Mouse (Mus musculus) embryonic facial prominence, embryonic 14.5 days (tissue): ENCODE data around the gene Irs2. TPM values are rescaled to one million over a fixed set of nuclear protein-coding genes. Genes with fewer than 3 reads are reported as not detected.

ENCODE experiments used
- ATAC-seq: fragments of 200-750 bp; cut with Nextera tagmentation; 2 replicates; pipeline ENCODE4 v1.8.0; 2017; ENCODE audit warnings: low read depth, moderate number of reproducible peaks, moderate TSS enrichment
- DNase-seq: peaks from one replicate; pipeline ENCODE4 v3.0.0-alpha.2; 2015; ENCODE audit warnings: low spot score
- H3K27ac ChIP-seq: fragments of 300-500 bp; sonication (generic); replicated peaks from 2 replicates; pipeline ENCODE4 v1.5.1; 2014; ENCODE audit warnings: low read depth, mild to moderate bottlenecking, low read length, moderate library complexity
- H3K27me3 ChIP-seq: fragments of 300-500 bp; sonication (generic); replicated peaks from 2 replicates; pipeline ENCODE4 v1.6.1; 2014; ENCODE audit warnings: low read length; ENCODE audit not compliant: control insufficient read depth, insufficient read depth
- H3K36me3 ChIP-seq: fragments of 300-500 bp; sonication (generic); 2 replicates; pipeline ENCODE4 v1.6.1; 2014; ENCODE audit warnings: low read length, mixed read lengths; ENCODE audit not compliant: control insufficient read depth, insufficient read depth
- H3K4me1 ChIP-seq: fragments of 300-500 bp; sonication (generic); 2 replicates; pipeline ENCODE4 v1.6.1; 2014; ENCODE audit warnings: antibody characterized with exemption, low read length; ENCODE audit not compliant: control insufficient read depth, insufficient read depth
- H3K4me2 ChIP-seq: fragments of 300-500 bp; sonication (generic); 2 replicates; pipeline ENCODE4 v1.6.1; 2014; ENCODE audit warnings: low read depth, mild to moderate bottlenecking, low read length, moderate library complexity, mixed read lengths
- H3K4me3 ChIP-seq: fragments of 300-500 bp; sonication (generic); 2 replicates; pipeline ENCODE4 v1.5.1; 2014; ENCODE audit warnings: low read depth, mild to moderate bottlenecking, low read length
- H3K9ac ChIP-seq: fragments of 300-500 bp; sonication (generic); 2 replicates; pipeline ENCODE4 v1.6.1; 2014; ENCODE audit warnings: low read depth, mild to moderate bottlenecking, low read length, moderate library complexity, mixed read lengths
- H3K9me3 ChIP-seq: fragments of 300-500 bp; sonication (generic); 2 replicates; pipeline ENCODE4 v1.6.1; 2016; ENCODE audit warnings: low read length; ENCODE audit not compliant: control insufficient read depth
- WGBS: fragments of 180-500 bp; shearing (Covaris S2); extraction: QIAGEN DNeasy Blood & Tissue Kit; methylation state at CpG from one replicate; pipeline ENCODE4 v1.1.7; 2014; 5-methylcytosine and 5-hydroxymethylcytosine counted together
- polyA plus RNA-seq: library from polyadenylated mRNA; unstranded; fragments of >200 nt; fragmentation: Nextera tagmentation; extraction: Ambion mirVana; gene quantifications from 2 replicates; pipeline ENCODE4 v1.2.1, GENCODE M21; 2014

Gene Irs2
- polyA plus RNA-seq, 1 experiment from 2014 or later: 5.9 TPM

- Histone ChIP-seq H3K27ac (no peak overlapping the region), H3K36me3 (peaks cover 33% of the 10 kb centered on the region), H3K9me3 (no peaks in the 10 kb centered on the region), H3K4me3 (no peak overlapping the region), H3K9ac (no peak overlapping the region), H3K4me1 (peaks cover 11% of the 10 kb centered on the region), H3K27me3 (no peaks in the 10 kb centered on the region), H3K4me2 (no peak overlapping the region)
- WGBS: 94% methylated on average over 17 of the region's 17 CpGs
- DNase-seq (no peak), ATAC-seq (no peak)
Observed at GRCm38 (mm10) chr8:10986638-10987037, 21.6 kb downstream of the Irs2 start.

DNA sequence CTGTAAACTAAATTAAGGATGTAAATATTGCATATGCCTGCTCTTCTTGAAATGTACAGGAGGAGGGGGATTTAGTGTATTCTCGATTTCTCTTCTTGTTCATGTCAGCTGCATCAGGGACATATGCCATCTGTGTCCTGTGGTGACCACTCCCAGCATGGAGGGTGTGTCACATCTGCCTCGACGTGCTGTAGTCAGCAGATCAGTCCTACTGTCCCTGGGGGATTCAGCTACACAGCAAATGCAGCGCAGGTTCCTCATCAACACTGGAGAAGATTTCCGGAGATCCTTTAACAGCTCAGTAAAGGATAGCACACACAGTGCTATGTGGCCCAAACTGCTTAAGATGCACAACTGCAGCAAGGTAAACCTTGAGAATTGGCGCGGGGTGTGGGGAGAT, 23.2 kb downstream of the Irs2 start:
- peaks cover 33% of the 10 kb centered on the region for H3K36me3 ChIP-seq

DNA sequence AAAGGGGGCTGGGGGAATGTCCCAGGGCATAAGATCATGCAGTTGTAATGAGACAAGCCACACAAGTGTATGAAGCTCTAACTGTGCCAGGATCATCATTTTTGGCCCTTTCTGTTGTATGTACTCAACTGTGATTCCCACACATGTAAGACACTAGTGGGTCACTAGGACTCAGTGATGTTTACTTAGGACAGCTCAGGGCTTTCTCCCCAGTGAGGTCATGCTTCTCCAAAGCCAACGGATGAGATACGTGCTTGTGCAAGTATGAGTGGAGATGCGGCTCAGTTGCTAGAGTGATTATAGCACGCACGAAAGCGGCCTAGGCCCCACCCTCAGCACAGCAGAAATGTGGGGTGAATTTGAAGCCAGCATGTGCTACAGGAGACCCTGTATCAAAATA, 27.4 kb downstream of the Irs2 start:
- Histone ChIP-seq H3K27ac (no peak overlapping the region), H3K27me3 (0 out of 2 replicates have a peak, but pooled peaks cover 4% of the 10 kb centered on the region), H3K4me2 (no peak overlapping the region), H3K9ac (no peak overlapping the region), H3K36me3 (peaks cover 18% of the 10 kb centered on the region), H3K4me1 (peaks cover 24% of the 10 kb centered on the region), H3K9me3 (no peaks in the 10 kb centered on the region), H3K4me3 (no peak overlapping the region)
- WGBS: 79% methylated on average over 6 of the region's 6 CpGs
- ATAC-seq (no peak), DNase-seq (no peak)

More for the DNA sequence above, 23.2 kb downstream of the Irs2 start:
- Histone ChIP-seq H3K4me3 (no peak overlapping the region), H3K9me3 (no peaks in the 10 kb centered on the region), H3K9ac (no peak overlapping the region), H3K4me1 (no peaks in the 10 kb centered on the region), H3K4me2 (no peak overlapping the region), H3K27me3 (no peaks in the 10 kb centered on the region), H3K27ac (no peak overlapping the region)
- peak; percentile 16 for DNase-seq
- 80% methylated on average over 7 of the region's 7 CpGs for WGBS
- no peak for ATAC-seq

GRCm38 (mm10) chr8:10979916-10980315, 28.3 kb downstream of the Irs2 start:
- Histone ChIP-seq H3K9me3 (no peaks in the 10 kb centered on the region), H3K4me2 (no peak overlapping the region), H3K4me3 (no peak overlapping the region), H3K36me3 (peaks cover 9% of the 10 kb centered on the region), H3K9ac (no peak overlapping the region), H3K27ac (no peak overlapping the region), H3K4me1 (peaks cover 28% of the 10 kb centered on the region), H3K27me3 (0 out of 2 replicates have a peak, but pooled peaks cover 4% of the 10 kb centered on the region)
- WGBS: 50% methylated on average over 7 of the region's 7 CpGs
- DNase-seq: no peak
- no peak for ATAC-seq

DNA sequence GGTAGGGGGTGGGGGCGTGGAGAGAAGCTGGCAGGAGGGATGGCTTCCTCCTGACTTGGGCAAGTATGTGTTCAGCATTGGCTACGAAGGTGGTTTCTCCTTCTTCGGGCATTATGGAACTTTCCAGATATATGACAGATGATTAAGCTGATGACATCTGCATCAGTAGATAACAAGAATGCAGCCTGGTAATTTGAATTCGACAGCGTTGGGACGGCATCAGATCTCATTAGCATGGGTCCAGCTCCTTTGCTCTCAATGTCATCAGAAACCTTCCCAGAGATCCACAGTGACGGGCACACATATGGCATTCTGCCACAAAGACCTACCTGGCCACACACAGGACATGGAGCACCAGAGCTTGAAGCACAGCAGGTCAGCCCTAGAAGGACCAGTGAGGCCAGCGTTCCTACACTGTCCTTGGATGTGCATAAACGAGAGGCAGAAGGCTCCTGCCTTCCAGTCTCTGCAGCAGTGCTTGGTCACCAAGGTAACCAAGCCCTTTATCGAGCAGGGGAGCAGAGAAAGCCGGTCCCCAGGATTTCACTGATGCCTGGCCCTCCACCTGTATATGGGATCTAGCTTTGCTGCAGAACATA, 29.0 kb downstream of the Irs2 start:
- Histone ChIP-seq H3K9me3 (no peaks in the 10 kb centered on the region), H3K4me2 (no peak overlapping the region), H3K27ac (no peak overlapping the region), H3K9ac (no peak overlapping the region), H3K27me3 (0 out of 2 replicates have a peak, but pooled peaks cover 4% of the 10 kb centered on the region), H3K36me3 (peaks cover 3% of the 10 kb centered on the region; the same call in 1 of the 2 replicates), H3K4me3 (no peak overlapping the region), H3K4me1 (peaks cover 35% of the 10 kb centered on the region)
- ATAC-seq (no peak), DNase-seq (no peak)
- 66% methylated on average over 11 of the region's 11 CpGs for WGBS

GRCm38 (mm10) chr8:10978377-10978776, 29.9 kb downstream of the Irs2 start:
- Histone ChIP-seq H3K36me3 (no peaks in the 10 kb centered on the region), H3K27ac (peak overlapping the region; percentile 74), H3K4me1 (peaks cover 37% of the 10 kb centered on the region), H3K4me2 (0 out of 2 replicates have a peak overlapping the region, but pooled peaks have one; percentile 10), H3K27me3 (0 out of 2 replicates have a peak, but pooled peaks cover 4% of the 10 kb centered on the region), H3K4me3 (no peak overlapping the region), H3K9ac (0 out of 2 replicates have a peak overlapping the region, but pooled peaks have one; percentile 26), H3K9me3 (no peaks in the 10 kb centered on the region)
- peak; percentile 85 for DNase-seq
- WGBS: 40% methylated on average over 20 of the region's 21 CpGs
- no peak for ATAC-seq

DNA sequence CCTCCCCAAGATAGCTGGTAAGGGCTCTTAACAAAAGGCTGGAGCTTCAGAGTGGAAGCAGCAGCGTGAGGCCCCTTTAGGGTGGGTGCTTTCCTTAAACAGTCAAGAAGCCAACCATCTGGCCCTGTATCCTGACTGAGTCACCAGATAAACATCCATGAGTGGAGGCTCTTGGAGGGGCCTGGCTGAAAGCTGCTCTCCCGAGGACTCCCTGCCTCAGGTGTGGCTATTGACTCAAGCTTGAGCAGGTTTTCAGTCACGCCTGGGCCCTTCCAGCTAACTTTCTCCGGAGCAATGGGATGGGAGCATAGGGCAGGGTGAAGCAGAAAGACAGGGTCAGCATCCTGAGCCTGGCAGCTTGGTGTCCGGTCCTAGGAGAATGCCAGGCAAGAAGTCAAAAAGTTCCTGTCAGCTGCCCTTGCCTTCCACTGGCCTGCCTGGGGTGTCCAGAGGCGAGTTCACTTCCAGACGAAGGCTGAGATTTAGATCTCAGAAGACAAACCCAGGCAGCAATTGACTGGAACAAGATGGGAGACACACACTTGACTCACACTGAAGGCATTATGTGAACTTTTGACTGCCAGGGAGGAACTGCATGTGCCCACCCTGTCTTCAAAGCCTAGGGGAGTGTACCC, 30.4 kb downstream of the Irs2 start:
- 42% methylated on average over 7 of the region's 7 CpGs for WGBS
- H3K27me3 ChIP-seq: 0 out of 2 replicates have a peak, but pooled peaks cover 4% of the 10 kb centered on the region
- peak; percentile 94 for DNase-seq
- no peaks in the 10 kb centered on the region for H3K36me3 ChIP-seq
- H3K4me2 ChIP-seq: 0 out of 2 replicates have a peak overlapping the region, but pooled peaks have one; percentile 10
- no peak overlapping the region for H3K9ac ChIP-seq
- H3K4me1 ChIP-seq: peaks cover 42% of the 10 kb centered on the region
- H3K9me3 ChIP-seq: no peaks in the 10 kb centered on the region
- ATAC-seq: peak; percentile 74
- no peak overlapping the region for H3K4me3 ChIP-seq
- peak overlapping the region; percentile 74 for H3K27ac ChIP-seq

- Histone ChIP-seq H3K27me3 (0 out of 2 replicates have a peak, but pooled peaks cover 4% of the 10 kb centered on the region), H3K9ac (no peak overlapping the region), H3K4me2 (no peak overlapping the region), H3K9me3 (no peaks in the 10 kb centered on the region), H3K4me1 (peaks cover 69% of the 10 kb centered on the region), H3K36me3 (no peaks in the 10 kb centered on the region), H3K4me3 (no peak overlapping the region), H3K27ac (no peak overlapping the region)
- peak; percentile 72 for DNase-seq
- 15% methylated on average over 2 of the region's 2 CpGs for WGBS
- ATAC-seq: peak; percentile 36; the same call in 1 of the 2 replicates
Observed at GRCm38 (mm10) chr8:10974659-10975058, 33.6 kb downstream of the Irs2 start.
